Mouse (Mus musculus) erythroblast, embryonic 14.5 days (primary cell): ENCODE results near the gene Dusp13. TPM values are rescaled to one million over a fixed set of nuclear protein-coding genes. Genes with fewer than 3 reads are reported as not detected.

Source experiments
- H3K27me3 ChIP-seq: 2 replicates; pipeline ENCODE4 v1.6.1; 2012; ENCODE audit warnings: inconsistent platforms; ENCODE audit not compliant: control insufficient read depth
- H3K36me3 ChIP-seq: 2 replicates; pipeline ENCODE4 v1.6.1; 2012; ENCODE audit warnings: mild to moderate bottlenecking, inconsistent platforms; ENCODE audit not compliant: control insufficient read depth
- H3K4me1 ChIP-seq: 2 replicates; pipeline ENCODE4 v1.6.1; 2012; ENCODE audit warnings: inconsistent platforms; ENCODE audit not compliant: control insufficient read depth
- H3K4me3 ChIP-seq: replicated peaks from 2 replicates; pipeline ENCODE3; 2012; ENCODE audit warnings: moderate library complexity, mild to moderate bottlenecking, inconsistent platforms
- H3K9me3 ChIP-seq: 2 replicates; pipeline ENCODE4 v1.6.1; 2012; ENCODE audit warnings: low read length, inconsistent platforms, mixed read lengths; ENCODE audit not compliant: control insufficient read depth
- GATA1 ChIP-seq: IDR thresholded peaks from 2 replicates; pipeline ENCODE4 v1.6.1; 2012; ENCODE audit warnings: low read length, inconsistent platforms, mixed read lengths
- TAL1 ChIP-seq: IDR thresholded peaks from 3 replicates; pipeline ENCODE4 v1.6.1; 2012; ENCODE audit warnings: low read length, inconsistent platforms, mixed read lengths
- polyA plus RNA-seq: library from polyadenylated mRNA; stranded (reverse); fragments of >175 nt; gene quantifications from 2 replicates; pipeline ENCODE4 v1.2.3, GENCODE M21; 2012

The Dusp13 gene
- polyA plus RNA-seq, 1 experiment = not detected

DNA sequence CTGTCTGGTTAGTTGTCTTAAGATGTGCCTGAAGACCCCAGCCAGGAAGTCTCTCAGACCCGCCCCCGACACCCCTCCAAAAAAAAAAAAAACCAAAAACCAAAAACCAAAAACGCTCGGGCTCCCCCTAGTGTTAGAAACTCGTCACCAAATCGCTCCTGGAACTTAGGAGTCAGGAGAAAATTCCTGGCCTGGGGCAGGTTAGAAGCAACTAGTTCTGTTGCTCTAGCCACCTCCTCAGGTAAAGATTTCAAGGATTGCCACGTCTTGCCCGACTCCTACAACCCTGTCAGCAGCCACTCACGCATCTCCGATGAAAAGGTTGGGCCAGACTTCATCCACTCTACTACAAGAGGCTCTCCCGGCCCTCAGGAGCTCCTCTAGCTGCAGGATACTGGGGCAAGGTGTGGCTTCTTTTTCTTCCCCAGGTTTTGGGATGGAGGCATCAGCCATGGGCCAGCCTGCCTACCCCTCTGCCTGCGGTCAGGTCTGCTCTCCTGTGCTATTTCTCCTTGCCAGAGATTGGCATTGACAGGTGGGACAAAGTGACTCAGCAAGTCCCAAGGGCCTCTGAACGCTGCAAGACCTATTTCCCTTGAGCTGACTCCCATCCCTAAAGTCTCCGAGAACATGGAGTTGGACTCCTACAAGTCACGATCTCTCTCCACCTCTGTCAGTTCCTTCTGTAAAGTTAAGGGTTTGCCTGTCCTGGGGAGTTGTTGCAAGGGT lies 2.7 kb downstream of the Dusp13 start:
- TF ChIP-seq GATA1 (no peak), TAL1 (no peak)
- Histone ChIP-seq H3K4me1 (peaks cover 50% of the 10 kb centered on the region), H3K27me3 (no peaks in the 10 kb centered on the region), H3K36me3 (no peaks in the 10 kb centered on the region), H3K9me3 (no peaks in the 10 kb centered on the region), H3K4me3 (no peak overlapping the region)

DNA sequence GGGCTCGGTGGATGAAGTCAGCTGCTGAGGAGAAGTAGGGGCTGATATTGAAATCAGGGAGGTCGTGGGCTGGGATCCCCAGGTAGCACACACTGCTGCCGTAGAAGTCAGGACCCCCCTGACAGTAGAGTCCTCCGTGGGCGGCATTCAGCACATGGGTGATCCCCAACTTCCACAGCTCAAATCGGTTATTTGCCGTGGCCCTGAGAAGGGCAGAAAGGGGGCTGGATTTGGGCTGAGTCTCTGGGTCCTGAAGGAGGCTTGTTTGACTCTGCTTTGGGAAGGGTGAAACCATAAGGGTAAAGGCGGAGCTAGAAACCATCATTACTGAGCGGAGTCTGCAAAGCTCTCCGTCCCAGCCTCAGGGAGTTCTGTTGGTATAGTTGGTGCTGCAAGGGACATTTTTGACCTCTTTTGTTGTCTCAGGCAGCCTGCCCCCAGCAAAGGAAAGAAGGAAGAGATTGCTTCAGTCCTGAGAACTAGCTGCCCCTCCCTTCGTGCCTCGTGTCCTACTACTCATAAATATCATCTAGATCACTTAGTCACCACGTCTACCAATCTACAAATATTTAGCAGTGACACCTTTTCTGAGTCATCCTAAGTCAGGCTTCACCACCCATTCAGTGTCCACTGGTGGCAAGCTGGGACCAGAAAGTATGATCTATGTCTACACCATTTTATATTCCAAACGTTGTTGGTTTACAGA lies 3.4 kb downstream of the Dusp13 start:
- Histone ChIP-seq H3K4me1 (peaks cover 43% of the 10 kb centered on the region), H3K4me3 (no peak overlapping the region), H3K36me3 (no peaks in the 10 kb centered on the region), H3K27me3 (no peaks in the 10 kb centered on the region), H3K9me3 (no peaks in the 10 kb centered on the region)
- TF ChIP-seq TAL1 (no peak), GATA1 (no peak)

DNA sequence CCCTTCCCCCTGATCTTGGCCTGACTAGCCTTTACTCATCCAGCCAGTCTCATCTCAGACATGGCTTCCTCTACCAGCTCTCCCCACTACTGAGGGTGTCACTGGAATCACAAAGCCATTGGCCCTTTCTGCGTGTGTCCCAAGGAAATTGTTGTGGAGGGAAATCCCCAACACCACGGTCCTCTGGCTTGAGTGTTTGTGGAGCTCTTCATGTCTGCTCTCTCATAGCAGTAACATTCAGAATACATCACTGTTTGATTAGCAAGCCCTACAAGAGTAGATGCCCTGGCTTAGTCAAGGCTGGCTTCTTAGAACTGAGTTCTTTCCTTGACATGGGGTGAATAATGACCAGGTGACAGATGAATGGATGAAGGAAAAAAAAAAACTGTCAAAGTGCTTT lies 4.1 kb downstream of the Dusp13 start:
- Histone ChIP-seq H3K36me3 (no peaks in the 10 kb centered on the region), H3K27me3 (no peaks in the 10 kb centered on the region), H3K4me3 (no peak overlapping the region), H3K9me3 (no peaks in the 10 kb centered on the region), H3K4me1 (peaks cover 37% of the 10 kb centered on the region)
- TF ChIP-seq GATA1 (no peak), TAL1 (no peak)

DNA sequence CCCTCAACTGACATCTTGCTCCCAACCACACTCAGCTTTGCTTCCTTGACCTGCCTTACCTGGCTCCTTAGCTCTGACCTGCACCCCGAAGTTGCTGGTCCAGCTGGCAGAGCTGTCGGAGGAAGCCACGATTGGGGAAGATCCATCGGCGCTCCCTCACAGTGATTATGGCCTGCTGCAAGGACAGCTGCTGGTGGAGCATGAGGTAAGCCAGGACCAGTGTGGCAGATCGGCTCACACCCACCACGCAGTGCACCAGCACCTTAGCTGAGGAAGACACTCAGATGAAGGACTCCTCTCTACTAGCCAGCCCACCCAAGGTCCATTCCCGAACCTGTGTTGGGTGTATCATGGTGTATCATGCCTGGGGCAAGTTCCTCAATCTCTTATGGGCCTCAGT lies 4.7 kb downstream of the Dusp13 start:
- Histone ChIP-seq H3K4me1 (peaks cover 33% of the 10 kb centered on the region), H3K9me3 (no peaks in the 10 kb centered on the region), H3K4me3 (no peak overlapping the region), H3K27me3 (no peaks in the 10 kb centered on the region), H3K36me3 (no peaks in the 10 kb centered on the region)
- TF ChIP-seq TAL1 (no peak), GATA1 (no peak)

DNA sequence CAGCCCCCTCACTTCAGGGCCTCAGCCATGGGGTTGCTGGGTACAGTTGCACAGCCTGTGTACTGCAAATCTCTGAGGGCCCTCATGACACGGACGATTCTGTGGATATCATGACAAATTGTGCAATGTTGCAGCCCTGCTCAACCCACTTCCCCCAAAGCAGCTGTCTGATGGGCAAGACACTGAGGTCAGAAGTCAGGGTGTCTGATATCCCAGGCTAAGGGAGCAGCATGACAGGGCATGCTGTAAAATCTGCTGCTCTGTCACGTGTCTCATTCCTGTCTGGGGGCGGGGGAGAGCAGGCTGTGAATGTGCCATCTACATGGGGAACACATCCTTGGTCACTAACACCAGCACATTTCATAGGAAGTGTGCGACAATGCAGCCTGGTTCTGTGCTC lies 5.8 kb downstream of the Dusp13 start:
- no peak overlapping the region for H3K4me3 ChIP-seq

DNA sequence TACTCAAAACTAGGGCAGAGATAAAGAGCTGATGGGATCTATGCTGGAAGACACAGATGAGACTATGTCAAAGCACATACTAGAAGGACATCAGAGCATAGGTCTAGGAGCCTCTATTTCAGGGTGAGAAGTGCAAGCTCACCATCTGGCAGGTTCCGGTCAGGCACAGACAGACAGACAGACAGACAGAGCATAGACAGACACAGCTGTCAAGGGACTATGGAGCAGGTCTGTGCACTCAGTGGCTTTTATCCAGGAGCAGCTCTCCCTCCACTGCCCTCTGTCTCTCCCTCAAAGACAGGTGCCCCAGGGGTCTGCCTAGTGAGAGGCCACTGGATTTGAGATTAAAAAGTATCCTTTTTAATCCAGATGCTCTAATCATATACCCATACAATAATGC lies 6.8 kb downstream of the Dusp13 start:
- TF ChIP-seq GATA1 (no peak), TAL1 (no peak)
- Histone ChIP-seq H3K4me1 (peaks cover 17% of the 10 kb centered on the region), H3K9me3 (no peaks in the 10 kb centered on the region), H3K27me3 (no peaks in the 10 kb centered on the region), H3K4me3 (no peak overlapping the region), H3K36me3 (no peaks in the 10 kb centered on the region)

More for the DNA sequence above, 5.8 kb downstream of the Dusp13 start:
- H3K9me3 ChIP-seq = no peaks in the 10 kb centered on the region
- TF ChIP-seq TAL1 (no peak), GATA1 (no peak)
- H3K27me3 ChIP-seq = no peaks in the 10 kb centered on the region
- H3K4me1 ChIP-seq = peaks cover 25% of the 10 kb centered on the region
- no peaks in the 10 kb centered on the region for H3K36me3 ChIP-seq

DNA sequence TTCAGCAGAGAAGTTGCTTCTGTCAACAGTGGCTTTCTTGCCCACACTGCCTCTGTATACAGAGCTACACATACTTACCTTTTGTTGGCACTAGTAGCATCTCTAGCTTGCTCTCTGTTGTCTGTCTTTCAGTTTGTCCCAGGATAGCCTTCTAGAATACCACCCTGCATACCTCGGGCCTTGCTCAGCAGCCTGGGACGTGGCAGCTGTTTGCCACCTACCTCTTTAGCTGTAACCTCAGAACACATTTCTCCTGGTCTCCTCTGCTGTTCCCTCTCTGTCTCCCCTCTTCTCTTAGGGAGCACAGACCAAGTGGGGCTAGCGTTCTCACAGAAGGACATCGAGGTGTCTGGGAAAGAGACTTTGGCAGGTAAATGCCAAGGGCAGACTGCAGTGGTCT lies 8.5 kb downstream of the Dusp13 start:
- no peaks in the 10 kb centered on the region for H3K27me3 ChIP-seq
- TF ChIP-seq TAL1 (no peak), GATA1 (no peak)
- H3K9me3 ChIP-seq = no peaks in the 10 kb centered on the region
- no peaks in the 10 kb centered on the region for H3K36me3 ChIP-seq
- peaks cover 4% of the 10 kb centered on the region for H3K4me1 ChIP-seq
- H3K4me3 ChIP-seq = no peak overlapping the region

DNA sequence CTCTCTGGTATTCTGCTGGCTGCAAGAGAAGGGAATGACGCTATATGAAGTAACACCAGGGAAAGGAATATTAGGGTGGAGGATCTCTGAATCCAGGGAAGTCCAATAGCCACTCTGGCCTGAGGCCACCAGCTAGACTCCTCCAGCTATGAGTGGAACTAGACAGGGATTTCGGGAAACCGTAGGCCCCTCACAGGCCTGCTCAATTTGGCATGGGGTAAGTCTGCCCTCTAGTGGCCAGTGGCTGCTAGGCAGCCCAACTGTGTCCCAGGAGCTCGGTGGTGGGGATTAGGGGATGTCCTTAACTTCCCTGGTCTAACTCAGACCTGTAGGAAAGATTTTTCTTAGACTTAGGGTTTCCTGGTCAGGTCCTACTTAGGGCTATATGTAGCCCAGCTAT lies 9.2 kb downstream of the Dusp13 start:
- Histone ChIP-seq H3K4me3 (no peak overlapping the region), H3K4me1 (peaks cover 2% of the 10 kb centered on the region), H3K36me3 (no peaks in the 10 kb centered on the region), H3K9me3 (no peaks in the 10 kb centered on the region), H3K27me3 (no peaks in the 10 kb centered on the region)
- TF ChIP-seq GATA1 (no peak), TAL1 (no peak)

DNA sequence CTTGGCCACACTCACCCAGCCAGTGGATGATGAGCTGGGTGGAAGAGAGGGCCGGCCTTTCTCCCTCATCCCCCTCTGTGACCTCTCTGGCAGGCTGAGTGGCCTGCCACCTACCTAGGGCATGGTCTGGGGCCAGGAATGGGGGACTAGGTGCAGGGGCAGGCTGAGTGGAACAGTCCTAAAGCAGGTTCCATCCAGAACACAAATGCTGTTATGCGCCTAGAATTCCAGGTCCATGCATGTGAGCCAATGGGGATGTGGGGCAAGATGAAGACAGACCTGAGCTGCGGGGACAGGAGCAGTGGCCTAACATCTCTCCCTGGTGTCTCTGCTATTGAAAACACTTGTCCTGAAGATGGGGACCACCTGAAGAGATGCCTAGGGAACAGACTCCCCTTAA lies 9.7 kb downstream of the Dusp13 start:
- TF ChIP-seq GATA1 = no peak
- no peak for TF ChIP-seq TAL1
- H3K4me3 ChIP-seq = no peak overlapping the region
- no peaks in the 10 kb centered on the region for H3K9me3 ChIP-seq
- H3K27me3 ChIP-seq = no peaks in the 10 kb centered on the region
- no peaks in the 10 kb centered on the region for H3K36me3 ChIP-seq
- peaks cover 2% of the 10 kb centered on the region for H3K4me1 ChIP-seq

DNA sequence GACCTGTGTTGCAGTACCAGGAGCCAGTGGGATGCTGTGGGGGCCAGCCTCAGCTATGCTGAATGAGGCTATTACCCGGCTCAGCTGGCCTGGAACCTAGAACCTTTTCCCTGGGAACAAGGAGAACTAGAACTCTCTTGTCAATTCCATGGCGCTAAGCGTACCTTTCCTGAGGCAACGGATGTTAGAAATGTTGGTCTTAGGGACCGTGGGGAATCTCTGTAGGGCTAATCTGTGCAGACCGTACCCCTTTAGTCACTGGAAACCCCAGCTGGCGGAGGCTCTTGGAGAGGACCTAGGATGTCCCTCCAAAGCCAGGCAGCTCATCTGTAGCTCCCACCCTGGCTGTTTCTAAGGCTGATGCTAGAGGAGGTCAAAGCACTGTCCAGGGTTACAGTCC lies 10.6 kb downstream of the Dusp13 start:
- H3K4me1 ChIP-seq = peaks cover 2% of the 10 kb centered on the region
- no peaks in the 10 kb centered on the region for H3K36me3 ChIP-seq
- TF ChIP-seq TAL1 = no peak
- no peak for TF ChIP-seq GATA1
- H3K4me3 ChIP-seq = no peak overlapping the region
- H3K27me3 ChIP-seq = no peaks in the 10 kb centered on the region
- H3K9me3 ChIP-seq = no peaks in the 10 kb centered on the region
